Mouse (Mus musculus) limb, embryonic 14.5 days (tissue): ENCODE results near the gene Spata2l. TPM values are rescaled to one million over a fixed set of nuclear protein-coding genes. Genes with fewer than 3 reads are reported as not detected.
"Not testable (repeated sequence)": the region's sequence is repeated elsewhere in the genome, so short reads cannot be mapped to it uniquely, and the experiment has no call there.

Experiments used
- ATAC-seq: fragments of 200-750 bp; cut with Nextera tagmentation; 2 replicates; pipeline ENCODE4 v1.8.0; 2017; ENCODE audit warnings: low read depth, moderate number of reproducible peaks, moderate TSS enrichment; ENCODE audit not compliant: low FRiP score
- DNase-seq: peaks from one replicate; pipeline ENCODE4 v3.0.0-alpha.2; 2015; ENCODE audit warnings: low spot score
- H3K27ac ChIP-seq: fragments of 300-500 bp; sonication (generic); replicated peaks from 2 replicates; pipeline ENCODE4 v1.5.1; 2014; ENCODE audit warnings: low read depth, mild to moderate bottlenecking, low read length, moderate library complexity, mixed read lengths
- H3K27me3 ChIP-seq: fragments of 300-500 bp; sonication (generic); 2 replicates; pipeline ENCODE4 v1.6.1; 2014; ENCODE audit warnings: low read length, mixed read lengths; ENCODE audit not compliant: control insufficient read depth, insufficient read depth
- H3K36me3 ChIP-seq: fragments of 300-500 bp; sonication (generic); 2 replicates; pipeline ENCODE4 v1.6.1; 2014; ENCODE audit warnings: mild to moderate bottlenecking, low read length, moderate library complexity, mixed read lengths; ENCODE audit not compliant: control insufficient read depth, insufficient read depth
- H3K4me1 ChIP-seq: fragments of 300-500 bp; sonication (generic); 2 replicates; pipeline ENCODE4 v1.6.1; 2014; ENCODE audit warnings: antibody characterized with exemption, low read length, mixed read lengths; ENCODE audit not compliant: control insufficient read depth, insufficient read depth
- H3K4me2 ChIP-seq: fragments of 300-500 bp; sonication (generic); replicated peaks from 2 replicates; pipeline ENCODE4 v1.6.1; 2014; ENCODE audit warnings: low read depth, mild to moderate bottlenecking, low read length, moderate library complexity; ENCODE audit not compliant: severe bottlenecking
- H3K4me3 ChIP-seq: fragments of 300-500 bp; sonication (generic); replicated peaks from 2 replicates; pipeline ENCODE4 v1.5.1; 2014; ENCODE audit warnings: low read length
- H3K9ac ChIP-seq: fragments of 300-500 bp; sonication (generic); 2 replicates; pipeline ENCODE4 v1.6.1; 2014; ENCODE audit warnings: mild to moderate bottlenecking, low read depth, low read length, moderate library complexity; ENCODE audit not compliant: severe bottlenecking
- H3K9me3 ChIP-seq: fragments of 300-500 bp; sonication (generic); 2 replicates; pipeline ENCODE4 v1.6.1; 2016; ENCODE audit warnings: low read length; ENCODE audit not compliant: control insufficient read depth
- POLR2A ChIP-seq: fragments of 200-500 bp; IDR thresholded peaks from 2 replicates; pipeline ENCODE4 v1.8.0; 2012; ENCODE audit warnings: inconsistent platforms, mild to moderate bottlenecking, moderate library complexity, borderline replicate concordance; ENCODE audit not compliant: insufficient read depth, insufficient read length; ENCODE audit errors: extremely low read depth
- WGBS: fragments of 180-500 bp; shearing (Covaris S2); extraction: QIAGEN DNeasy Blood & Tissue Kit; methylation state at CpG from one replicate; pipeline ENCODE4 v1.1.7; 2014; 5-methylcytosine and 5-hydroxymethylcytosine counted together
- polyA plus RNA-seq, 2 experiments: library from polyadenylated mRNA; depleted of rRNA in 1 of 2; stranded (reverse) in 1 of 2; unstranded in 1 of 2; fragments of >200 nt; fragmentation: Nextera tagmentation in 1 of 2; extraction: Ambion mirVana in 1 of 2; gene quantifications; 2 replicates each; pipeline versions ENCODE4 v1.2.1 to v1.2.3; 2012 to 2014

The Spata2l gene
- polyA plus RNA-seq, 2 experiments: 3.0 to 4.6 TPM

GRCm38 (mm10) chr8:123267926-123268656 is 32.1 kb upstream of the Spata2l start:
- no peak for ATAC-seq
- Histone ChIP-seq H3K27ac (no peak overlapping the region), H3K27me3 (no peaks in the 10 kb centered on the region), H3K9me3 (no peaks in the 10 kb centered on the region), H3K9ac (no peak overlapping the region), H3K36me3 (peaks cover 73% of the 10 kb centered on the region), H3K4me3 (no peak overlapping the region), H3K4me1 (no peaks in the 10 kb centered on the region), H3K4me2 (no peak overlapping the region)
- WGBS: 72% methylated on average over 14 of the region's 14 CpGs
- no peak for DNase-seq
- TF ChIP-seq POLR2A: no peak

GRCm38 (mm10) chr8:123257593-123257992 is 21.6 kb upstream of the Spata2l start:
- not testable (repeated sequence) for H3K9ac ChIP-seq, H3K27ac ChIP-seq, ATAC-seq, H3K27me3 ChIP-seq, H3K9me3 ChIP-seq, DNase-seq, H3K4me2 ChIP-seq, H3K4me3 ChIP-seq
- WGBS: 88% methylated on average over 7 of the region's 8 CpGs
- peaks cover 18% of the 10 kb centered on the region for H3K4me1 ChIP-seq
- H3K36me3 ChIP-seq: peaks cover 51% of the 10 kb centered on the region

GRCm38 (mm10) chr8:123257114-123257513 is 21.1 kb upstream of the Spata2l start:
- no peak overlapping the region for H3K4me2 ChIP-seq
- H3K36me3 ChIP-seq: peaks cover 49% of the 10 kb centered on the region
- peaks cover 19% of the 10 kb centered on the region for H3K4me1 ChIP-seq
- WGBS: 96% methylated on average over 3 of the region's 3 CpGs
- no peaks in the 10 kb centered on the region for H3K27me3 ChIP-seq
- H3K27ac ChIP-seq: no peak overlapping the region
- no peak for TF ChIP-seq POLR2A
- H3K9ac ChIP-seq: no peak overlapping the region
- no peak for DNase-seq
- H3K9me3 ChIP-seq: no peaks in the 10 kb centered on the region
- no peak for ATAC-seq
- no peak overlapping the region for H3K4me3 ChIP-seq

GRCm38 (mm10) chr8:123255170-123255569 is 19.1 kb upstream of the Spata2l start:
- Histone ChIP-seq H3K9me3 (no peaks in the 10 kb centered on the region), H3K4me3 (peak overlapping the region; percentile 83), H3K36me3 (peaks cover 61% of the 10 kb centered on the region), H3K27me3 (no peaks in the 10 kb centered on the region), H3K4me2 (peak overlapping the region; percentile 72), H3K9ac (peak overlapping the region; percentile 94), H3K4me1 (peaks cover 19% of the 10 kb centered on the region), H3K27ac (no peak overlapping the region)
- TF ChIP-seq POLR2A: no peak
- no peak for DNase-seq
- no peak for ATAC-seq
- WGBS: 60% methylated on average over 6 of the region's 6 CpGs

- no peak for TF ChIP-seq POLR2A
- DNase-seq (peak; percentile 74), ATAC-seq (peak; percentile 95)
- H3K27ac ChIP-seq: peak within 1 kb of the TSS; percentile 78
- under 1% methylated on average over 68 of the region's 99 CpGs for WGBS
- H3K4me1 ChIP-seq: peaks cover 19% of the 10 kb centered on the region
- peaks cover 60% of the 10 kb centered on the region for H3K36me3 ChIP-seq
- no peaks in the 10 kb centered on the region for H3K9me3 ChIP-seq
- peak within 1 kb of the TSS; percentile 83 for H3K4me3 ChIP-seq
- H3K9ac ChIP-seq: peak within 1 kb of the TSS; percentile 94
- H3K4me2 ChIP-seq: peak within 1 kb of the TSS; percentile 72
- H3K27me3 ChIP-seq: no peaks in the 10 kb centered on the region
Observed at GRCm38 (mm10) chr8:123254099-123254885, 18.3 kb upstream of the Spata2l start, which contains the start of the genes Zfp276 and Vps9d1. Zfp276 (plus strand) TSS chr8:123254195. Vps9d1 (minus strand) TSS chr8:123254348.
